Mouse (Mus musculus): Measurements from ENCODE around the gene Il1f10. TPM values are rescaled to one million over a fixed set of nuclear protein-coding genes. Genes with fewer than 3 reads are reported as not detected.

Gene Il1f10
- polyA plus RNA-seq (2015; fragmentation: Nextera tagmentation; extraction: Ambion mirVana): not detected in 2 replicates

GRCm38 (mm10) chr2:24290896-24291295, at the start of gene Il1f10:
Gene Il1f10, plus strand, starts transcription at chr2:24291196.

GRCm38 (mm10) chr2:24276654-24277053, 14.3 kb upstream of the Il1f10 start, which contains the start of gene Il1f5:
Gene Il1f5, plus strand, starts transcription at chr2:24276954.

GRCm38 (mm10) chr2:24336545-24336944, 45.5 kb downstream of the Il1f10 start, which contains the start of gene Il1rn:
Gene Il1rn, plus strand, starts transcription at chr2:24336853.

Other genes starting within 250 kb of the Il1f10 start
- 33.3 and 35.7 TPM in 2 replicates for gene Hnmt, start 241.8 kb upstream of the Il1f10 start, polyA plus RNA-seq (2015; fragmentation: Nextera tagmentation; extraction: Ambion mirVana)
- gene Tbpl2, start 194.6 kb upstream of the Il1f10 start, polyA plus RNA-seq (2015; fragmentation: Nextera tagmentation; extraction: Ambion mirVana): not detected in 2 replicates
- not detected in 2 replicates for gene Il1f8, start 138.0 kb upstream of the Il1f10 start, polyA plus RNA-seq (2015; fragmentation: Nextera tagmentation; extraction: Ambion mirVana)
- 0.18 TPM in 1 of 2 replicates, not detected in the other for gene Il1f9, start 104.7 kb upstream of the Il1f10 start, polyA plus RNA-seq (2015; fragmentation: Nextera tagmentation; extraction: Ambion mirVana)
- gene Il1f6, start 75.8 kb upstream of the Il1f10 start, polyA plus RNA-seq (2015; fragmentation: Nextera tagmentation; extraction: Ambion mirVana): 0.30 TPM in 1 of 2 replicates, not detected in the other
- not detected in 2 replicates for gene Il1f5, start 14.2 kb upstream of the Il1f10 start, polyA plus RNA-seq (2015; fragmentation: Nextera tagmentation; extraction: Ambion mirVana)
- gene Il1rn, start 45.7 kb downstream of the Il1f10 start, polyA plus RNA-seq (2015; fragmentation: Nextera tagmentation; extraction: Ambion mirVana): 0.14 TPM in 1 of 2 replicates, not detected in the other
- gene Psd4, start 76.4 kb downstream of the Il1f10 start, polyA plus RNA-seq (2015; fragmentation: Nextera tagmentation; extraction: Ambion mirVana): 0.95 and 0.96 TPM in 2 replicates
- gene Pax8, start 184.4 kb downstream of the Il1f10 start, polyA plus RNA-seq (2015; fragmentation: Nextera tagmentation; extraction: Ambion mirVana): 25.2 and 37.8 TPM in 2 replicates

Measured in neural tube, postnatal 0 days (tissue).